In the genomic region with DNA sequence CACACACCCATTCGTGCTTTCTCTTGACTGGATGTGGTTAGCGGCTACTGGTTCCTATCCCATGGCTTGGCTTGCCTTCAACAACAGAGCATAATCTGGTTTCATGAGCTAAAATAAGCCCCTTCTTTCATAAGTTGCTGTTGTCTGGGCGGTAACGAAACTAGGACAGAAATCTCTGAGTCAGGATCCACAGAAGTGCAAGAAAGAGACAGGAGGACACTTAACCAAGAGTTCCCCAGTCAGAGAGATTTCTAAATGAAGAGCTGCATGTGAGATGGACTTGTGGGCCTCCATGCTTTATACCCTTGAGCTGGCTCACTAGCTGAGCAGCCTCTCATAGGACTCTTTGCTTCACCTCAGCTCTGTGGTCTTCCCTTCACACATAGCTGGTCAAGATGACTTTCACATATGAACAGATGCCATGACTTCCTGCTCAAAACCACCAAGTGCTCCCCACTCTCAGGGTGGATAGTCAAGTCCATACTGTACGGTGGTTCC, we compare ENCODE assay signal across 15 mouse cellular contexts. TPM values are rescaled to one million over a fixed set of nuclear protein-coding genes. Genes with fewer than 3 reads are reported as not detected.
A peak's percentile ranks its signal among the peaks of the same experiment; 100 is the strongest.
DNase-seq lines count a peak whose midpoint lies in the region; ATAC-seq and TF ChIP-seq lines count a peak whose summit lies in the region.
"Had no signal": no experiment of that assay in that cellular context is flagged by ENCODE, and none has a peak within 500 bp of the region (broad histone marks: within the 10 kb centered on the region; RNA-seq: fewer than 3 reads in every experiment).

No protein-coding gene starts in this region.

- no peaks in the 10 kb centered on the region for H3K9me3 ChIP-seq in midbrain, embryonic 13.5 days
- H3K9me3 ChIP-seq: hindbrain, embryonic 10.5 days; limb, embryonic 10.5 days had no signal

- no peak for ATAC-seq in midbrain, embryonic 13.5 days
- ATAC-seq: lung, postnatal 0 days had no signal

- H3K9ac ChIP-seq in midbrain, embryonic 13.5 days (replicated peaks), result no peak overlapping the region

- 96% methylated on average over 5 of the region's 5 CpGs for WGBS in midbrain, embryonic 13.5 days

- no peak for TF ChIP-seq CTCF in left cerebral cortex, adult 2 months (IDR thresholded peaks at IDR 0.05)

- no peak overlapping the region for H3K4me3 ChIP-seq in left cerebral cortex, adult 2 months
- no peak overlapping the region for H3K4me3 ChIP-seq in midbrain, embryonic 13.5 days (replicated peaks)
- H3K4me3 ChIP-seq: erythroblast, embryonic 14.5 days; hindbrain, embryonic 10.5 days; limb, embryonic 10.5 days; myocyte had no signal

- H3K4me1 ChIP-seq in midbrain, embryonic 13.5 days (replicated peaks), result no peaks in the 10 kb centered on the region

- no peaks in the 10 kb centered on the region for H3K36me3 ChIP-seq in splenic B cell, adult 2 months (ENCODE audit: control insufficient read depth, insufficient read depth, low read length, poor library complexity, severe bottlenecking)
- no peaks in the 10 kb centered on the region for H3K36me3 ChIP-seq in midbrain, embryonic 13.5 days
- H3K36me3 ChIP-seq: hindbrain, embryonic 10.5 days; limb, embryonic 10.5 days had no signal

- H3K27ac ChIP-seq in left cerebral cortex, adult 2 months, result peak overlapping the region; percentile 62; the same call in 1 of the 2 replicates
- no peak overlapping the region for H3K27ac ChIP-seq in midbrain, embryonic 13.5 days
- H3K27ac ChIP-seq: hindbrain, embryonic 10.5 days; limb, embryonic 10.5 days had no signal

- intact Hi-C loops in gastrocnemius, postnatal 36 days (cut with DNase I), result no loop called here
- intact Hi-C loops in left cerebral cortex, adult 2 months (cut with DNase I), result no loop called here

- H3K4me2 ChIP-seq in midbrain, embryonic 13.5 days (replicated peaks), result no peak overlapping the region

- peak; percentile 7 for DNase-seq in gastrocnemius, adult 18-20 months (ENCODE audit: low spot score)
- no peak for DNase-seq in gastrocnemius, postnatal 36 days
- DNase-seq in right cerebral cortex, adult 18-20 months, result peak; percentile 63
- DNase-seq in right cerebral cortex, postnatal 4 days, result no peak
- DNase-seq in left cerebral cortex, adult 2 months (ENCODE audit: extremely low spot score in 1 of 2, low spot score in 2 of 2), result peak in 1 of 2 experiments; percentile 19
- DNase-seq in splenic B cell, adult 2 months (ENCODE audit: low read depth, low spot score), result peak; percentile 70
- no peak for DNase-seq in urinary bladder, adult 18-20 months (ENCODE audit: low spot score in 2 of 2)
- DNase-seq: gastrocnemius, postnatal 14 days had no signal

- no peaks in the 10 kb centered on the region; the same call in 1 of the 2 replicates for H3K27me3 ChIP-seq in splenic B cell, adult 2 months (ENCODE audit: control insufficient read depth, insufficient read depth, low read length, poor library complexity, severe bottlenecking)
- H3K27me3 ChIP-seq in midbrain, embryonic 13.5 days, result no peaks in the 10 kb centered on the region

RNA-seq across cellular contexts. Expression of gene Lcp2, which starts 12.7 kb away (rescaled TPM):
- under 1 TPM; 0.43 to 0.64 TPM for total RNA-seq in gastrocnemius, adult 18-20 months (2021)
- total RNA-seq in gastrocnemius, postnatal 36 days (2021), result 1 to 10 TPM; 1.3 TPM
- total RNA-seq in left cerebral cortex, adult 2 months (2021), result 1 to 10 TPM; 3.5 to 3.8 TPM
- 1.2 and 1.5 TPM in 2 replicates for polyA plus RNA-seq in midbrain, embryonic 13.5 days (2015; fragmentation: Nextera tagmentation; extraction: Ambion mirVana)
- polyA plus RNA-seq: C2C12 had no signal

RNA-seq across cellular contexts. Expression of gene Kcnip1, which starts 41.1 kb away (rescaled TPM):
- total RNA-seq in gastrocnemius, adult 18-20 months (2021), result under 1 TPM in 1 of 2 experiments, not detected in 1; 0.12 TPM
- not detected for total RNA-seq in gastrocnemius, postnatal 36 days (2021)
- total RNA-seq in left cerebral cortex, adult 2 months (2021), result 10 to 100 TPM; 28.1 TPM
- polyA plus RNA-seq in midbrain, embryonic 13.5 days (2015; fragmentation: Nextera tagmentation; extraction: Ambion mirVana), result 41.6 and 45.9 TPM in 2 replicates
- polyA plus RNA-seq: C2C12; erythroblast, embryonic 14.5 days; myocyte had no signal

Comparison
In these comparisons a context has a peak if more than half of its experiments do, and no peak if none do; other contexts are left out.
1. DNase-seq: peak in gastrocnemius, adult 18-20 months (single experiment), right cerebral cortex, adult 18-20 months (single experiment) and splenic B cell, adult 2 months (single experiment); none in gastrocnemius, postnatal 36 days (0 of 2), right cerebral cortex, postnatal 4 days (single experiment) and urinary bladder, adult 18-20 months (0 of 2).
2. RNA of gene Kcnip1, which starts 41.1 kb away (total RNA-seq): 28.1 TPM in left cerebral cortex, adult 2 months; 0.12 TPM in gastrocnemius, adult 18-20 months and not detected in gastrocnemius, postnatal 36 days; every median in the first group is over 10 times any median in the second.